Mouse (Mus musculus) intestine, embryonic 15.5 days (tissue): ENCODE results near the gene Trim46. TPM values are rescaled to one million over a fixed set of nuclear protein-coding genes. Genes with fewer than 3 reads are reported as not detected.

Experiments used
- microRNA counts: library from miRNA; unstranded; fragments of <30 nt; microRNA quantifications from one replicate; lab custom pipeline; 2016
- polyA plus RNA-seq: library from polyadenylated mRNA; unstranded; fragments of >200 nt; fragmentation: Nextera tagmentation; extraction: Ambion mirVana; gene quantifications from 2 replicates; pipeline ENCODE4 v1.2.1, GENCODE M21; 2015

Trim46 gene
- polyA plus RNA-seq, 1 experiment from 2014 or later, result 2.9 TPM

MicroRNA genes within 50 kb of the gene (microRNA counts, 519-probe panel; counts per million panel counts)
- 97.1 counts per million, percentile 29 among the panel's probes with 10 or more counts for microRNA mmu-miR-92b (lab: Ali Mortazavi, UCI)

Other genes with a start within 250 kb of the Trim46 start
- 25.6 and 26.6 TPM in 2 replicates for gene Rusc1, start 153.0 kb downstream of the Trim46 start, polyA plus RNA-seq
- gene Gm43738, start 145.2 kb downstream of the Trim46 start, polyA plus RNA-seq, result 0.08 TPM in 1 of 2 replicates, not detected in the other
- 481 and 531 TPM in 2 replicates for gene Fdps, start 144.3 kb downstream of the Trim46 start, polyA plus RNA-seq
- gene Pklr, start 110.2 kb downstream of the Trim46 start, polyA plus RNA-seq, result 58.8 and 74.1 TPM in 2 replicates
- gene Hcn3, start 86.1 kb downstream of the Trim46 start, polyA plus RNA-seq, result 2.4 and 2.6 TPM in 2 replicates
- gene Clk2, start 81.5 kb downstream of the Trim46 start, polyA plus RNA-seq, result 21.2 and 25.4 TPM in 2 replicates
- gene Scamp3, start 68.8 kb downstream of the Trim46 start, polyA plus RNA-seq, result 115 and 124 TPM in 2 replicates
- 17.9 and 19.3 TPM in 2 replicates for gene Fam189b, start 63.2 kb downstream of the Trim46 start, polyA plus RNA-seq
- 53.5 and 53.7 TPM in 2 replicates for gene Gba, start 43.4 kb downstream of the Trim46 start, polyA plus RNA-seq
- 20.4 and 23.0 TPM in 2 replicates for gene Thbs3, start 31.1 kb downstream of the Trim46 start, polyA plus RNA-seq
- 214 and 222 TPM in 2 replicates for gene Mtx1, start 19.2 kb downstream of the Trim46 start, polyA plus RNA-seq
- gene Muc1, start 17.3 kb downstream of the Trim46 start, polyA plus RNA-seq, result 10.1 and 19.7 TPM in 2 replicates
- 348 and 351 TPM in 2 replicates for gene Krtcap2, start 343 bp downstream of the Trim46 start, polyA plus RNA-seq
- 131 and 134 TPM in 2 replicates for gene Dpm3, start 13.0 kb upstream of the Trim46 start, polyA plus RNA-seq
- 60.6 and 63.9 TPM in 2 replicates for gene Slc50a1, start 24.3 kb upstream of the Trim46 start, polyA plus RNA-seq
- 57.9 and 58.5 TPM in 2 replicates for gene Efna1, start 34.8 kb upstream of the Trim46 start, polyA plus RNA-seq
- 9.0 and 9.2 TPM in 2 replicates for gene Efna3, start 76.7 kb upstream of the Trim46 start, polyA plus RNA-seq
- gene Efna4, start 91.7 kb upstream of the Trim46 start, polyA plus RNA-seq, result 16.9 and 18.1 TPM in 2 replicates
- 45.5 and 49.5 TPM in 2 replicates for gene Adam15, start 103.7 kb upstream of the Trim46 start, polyA plus RNA-seq
- gene Dcst2, start 115.7 kb upstream of the Trim46 start, polyA plus RNA-seq, result 1.4 and 1.5 TPM in 2 replicates
- gene Dcst1, start 118.9 kb upstream of the Trim46 start, polyA plus RNA-seq, result 1.6 and 1.9 TPM in 2 replicates
- gene Zbtb7b, start 148.5 kb upstream of the Trim46 start, polyA plus RNA-seq, result 8.9 and 10.4 TPM in 2 replicates
- not detected in 2 replicates for gene Lenep, start 156.5 kb upstream of the Trim46 start, polyA plus RNA-seq
- 32.9 and 33.3 TPM in 2 replicates for gene Flad1, start 165.6 kb upstream of the Trim46 start, polyA plus RNA-seq
- gene Cks1b, start 172.1 kb upstream of the Trim46 start, polyA plus RNA-seq, result 383 and 386 TPM in 2 replicates
- 85.6 and 87.3 TPM in 2 replicates for gene Shc1, start 172.1 kb upstream of the Trim46 start, polyA plus RNA-seq
- 32.7 and 33.2 TPM in 2 replicates for gene Pygo2, start 183.9 kb upstream of the Trim46 start, polyA plus RNA-seq
- gene Pbxip1, start 190.4 kb upstream of the Trim46 start, polyA plus RNA-seq, result 39.2 and 40.2 TPM in 2 replicates
- gene Pmvk, start 208.2 kb upstream of the Trim46 start, polyA plus RNA-seq, result 62.7 and 69.6 TPM in 2 replicates